Mouse (Mus musculus): ENCODE results near the gene Foxa1.

Gene Foxa1

DNA sequence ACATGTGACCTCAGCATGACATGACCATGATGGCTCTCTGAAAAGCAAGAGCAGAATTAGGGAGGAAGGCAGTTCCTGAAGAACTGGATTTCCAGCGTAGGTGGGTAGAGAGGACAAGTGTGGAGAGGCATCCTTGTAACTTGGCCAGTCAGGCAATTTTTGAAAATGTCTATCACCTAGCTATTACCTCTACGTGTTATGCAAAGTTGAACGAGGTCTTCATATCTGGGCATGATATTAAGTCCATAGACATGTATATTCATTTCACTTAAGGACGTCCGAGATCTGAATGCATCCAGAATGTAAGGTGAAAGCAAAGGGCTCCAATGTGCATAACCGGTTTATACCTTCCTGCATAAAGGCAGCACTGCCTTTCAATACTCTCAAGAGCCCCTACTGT lies 5.6 kb downstream of the Foxa1 start:
- peak; percentile 62 for DNase-seq (ENCODE audit: low spot score)

DNA sequence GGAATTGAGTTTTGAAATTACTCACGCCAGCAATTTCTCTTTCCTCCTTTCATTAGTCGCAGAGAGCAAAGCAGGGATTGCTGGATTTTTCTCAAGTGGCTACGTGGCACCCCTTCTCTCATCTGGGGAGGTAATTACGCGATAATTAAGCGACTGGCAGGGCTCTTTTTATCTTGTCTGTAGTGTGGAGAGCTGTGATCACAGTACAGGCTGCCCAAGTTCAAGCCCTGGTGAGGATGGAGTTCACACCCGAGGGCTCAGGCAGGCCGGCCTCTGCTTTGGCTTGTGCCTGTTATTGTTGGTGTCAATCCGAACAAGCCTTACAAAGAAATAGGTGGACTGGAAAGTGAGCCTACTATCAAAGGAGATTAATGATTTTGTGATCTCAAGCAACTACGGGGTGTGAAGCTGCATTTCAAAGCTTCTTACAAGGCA lies 7.1 kb downstream of the Foxa1 start:
- peak; percentile 77 for DNase-seq (ENCODE audit: low spot score)

DNA sequence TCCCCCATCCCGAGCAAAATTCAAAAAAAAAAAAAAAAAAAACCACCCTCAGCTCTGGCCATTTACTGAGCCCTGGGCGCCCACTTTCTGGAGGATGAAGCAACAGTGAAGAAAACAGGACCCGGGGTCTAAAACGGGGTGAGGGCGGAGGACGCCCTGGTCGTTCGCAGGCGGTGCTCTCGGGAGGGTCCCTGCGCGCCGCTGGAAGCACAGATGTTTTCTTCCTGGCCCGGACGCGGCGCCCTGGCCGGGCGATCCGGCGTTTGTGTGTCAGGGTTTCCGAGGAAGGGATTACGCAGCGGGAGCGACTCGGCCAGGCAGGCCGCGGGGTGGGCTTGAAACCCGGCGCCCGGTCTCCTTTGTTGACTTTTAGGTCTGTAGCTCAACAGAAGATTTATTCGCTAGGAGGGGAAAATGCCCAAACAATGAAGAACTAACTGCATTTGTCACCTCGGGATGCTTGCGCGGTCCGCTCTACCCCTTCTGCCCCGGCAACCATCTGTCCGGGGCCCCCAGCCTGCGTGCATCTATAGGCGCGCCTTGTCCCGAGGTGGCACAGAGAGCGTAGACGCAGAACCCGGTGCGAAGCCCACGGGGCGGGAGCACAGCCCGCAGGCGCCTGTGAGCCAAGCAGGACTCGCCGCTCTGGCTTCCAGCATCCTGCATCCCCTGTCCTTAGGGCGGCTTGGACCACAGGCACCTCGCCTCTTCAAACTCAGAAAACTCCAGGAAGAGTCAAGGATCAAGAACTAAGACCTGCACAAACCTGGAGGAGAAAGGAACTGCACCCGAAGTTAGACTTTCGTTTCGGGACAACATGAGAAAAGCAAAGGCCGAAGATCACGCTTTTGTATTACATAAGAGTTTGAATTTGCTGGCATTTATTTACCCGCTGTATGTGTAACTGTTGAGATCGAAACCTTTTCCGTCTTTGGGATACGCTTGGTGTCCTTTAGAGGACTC lies 7.8 kb downstream of the Foxa1 start:
- DNase-seq (ENCODE audit: low spot score) = peak; percentile 76

DNA sequence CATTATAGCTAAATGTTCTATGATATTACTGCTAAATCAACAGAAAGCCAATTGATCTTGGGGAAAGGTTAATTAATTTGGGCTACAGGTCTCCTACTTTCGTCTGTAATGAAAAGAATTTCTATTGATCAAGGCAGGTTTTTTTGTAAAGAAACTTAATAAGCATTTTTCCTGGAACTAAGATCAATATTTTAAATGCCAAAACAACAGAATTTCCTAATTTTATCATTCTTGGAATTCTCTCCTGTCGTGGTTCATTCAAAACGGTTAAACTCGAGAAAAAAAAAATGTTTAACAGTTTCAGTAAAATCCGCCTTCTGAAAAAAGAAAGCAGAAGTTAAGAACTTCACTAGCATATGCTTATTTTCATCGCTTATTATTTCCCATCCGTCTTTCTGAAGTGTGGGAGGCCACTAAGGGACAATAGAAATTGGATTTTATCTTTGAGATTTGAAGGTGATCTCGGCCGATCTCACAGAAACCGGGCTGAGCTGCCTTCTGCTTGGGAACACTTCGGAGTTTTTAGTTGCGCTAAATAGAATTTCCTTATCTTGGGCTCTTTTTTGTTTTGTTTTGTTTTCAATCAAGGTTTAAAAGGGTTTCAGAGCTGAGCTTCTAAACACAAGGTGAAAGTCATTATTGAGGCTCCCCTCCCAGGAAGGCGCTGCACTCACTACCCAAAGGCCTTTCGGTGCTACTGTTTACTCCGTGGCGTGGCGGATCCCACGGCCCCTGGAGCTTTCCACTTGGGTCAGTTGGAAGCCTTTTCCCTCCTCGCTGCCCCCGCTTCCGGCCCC lies 8.7 kb downstream of the Foxa1 start:
- DNase-seq (ENCODE audit: low spot score) = peak; percentile 55

DNA sequence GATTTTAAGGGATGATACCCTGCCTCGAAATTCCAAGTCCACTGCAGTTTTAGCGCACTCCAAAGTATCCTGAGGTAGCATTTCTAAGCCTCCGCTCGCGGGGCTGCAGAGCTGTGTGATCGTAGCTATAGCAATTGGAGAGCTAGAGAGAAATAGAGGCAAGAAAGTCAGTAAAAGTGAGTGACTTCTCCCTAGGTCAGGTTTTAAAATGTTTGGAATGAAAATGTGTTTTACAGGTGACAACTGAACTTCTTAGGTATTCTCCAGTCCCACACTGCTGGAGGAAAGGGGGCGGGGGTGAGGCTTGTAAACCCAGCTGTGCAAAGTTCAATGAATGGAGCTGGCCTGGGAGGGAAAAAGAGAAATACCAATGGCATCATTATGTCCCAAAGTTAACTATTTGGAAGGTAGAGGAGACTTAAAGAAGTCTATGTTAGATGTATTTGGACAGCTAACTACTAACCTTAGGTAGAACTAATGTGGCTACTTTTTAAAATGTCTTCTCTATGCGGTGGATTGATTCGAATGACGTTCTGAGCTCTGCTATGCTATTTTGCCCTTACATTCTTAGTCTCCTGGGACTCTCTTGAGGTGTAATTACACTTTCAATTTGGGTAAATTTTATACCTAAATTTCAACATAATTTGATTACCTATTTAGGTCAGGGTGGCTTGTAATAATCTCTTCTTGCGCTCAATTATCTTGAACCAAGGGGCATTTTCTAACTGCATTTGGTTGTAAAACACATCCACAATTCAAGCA lies 9.6 kb downstream of the Foxa1 start:
- DNase-seq (ENCODE audit: low spot score) = peak; percentile 67

DNA sequence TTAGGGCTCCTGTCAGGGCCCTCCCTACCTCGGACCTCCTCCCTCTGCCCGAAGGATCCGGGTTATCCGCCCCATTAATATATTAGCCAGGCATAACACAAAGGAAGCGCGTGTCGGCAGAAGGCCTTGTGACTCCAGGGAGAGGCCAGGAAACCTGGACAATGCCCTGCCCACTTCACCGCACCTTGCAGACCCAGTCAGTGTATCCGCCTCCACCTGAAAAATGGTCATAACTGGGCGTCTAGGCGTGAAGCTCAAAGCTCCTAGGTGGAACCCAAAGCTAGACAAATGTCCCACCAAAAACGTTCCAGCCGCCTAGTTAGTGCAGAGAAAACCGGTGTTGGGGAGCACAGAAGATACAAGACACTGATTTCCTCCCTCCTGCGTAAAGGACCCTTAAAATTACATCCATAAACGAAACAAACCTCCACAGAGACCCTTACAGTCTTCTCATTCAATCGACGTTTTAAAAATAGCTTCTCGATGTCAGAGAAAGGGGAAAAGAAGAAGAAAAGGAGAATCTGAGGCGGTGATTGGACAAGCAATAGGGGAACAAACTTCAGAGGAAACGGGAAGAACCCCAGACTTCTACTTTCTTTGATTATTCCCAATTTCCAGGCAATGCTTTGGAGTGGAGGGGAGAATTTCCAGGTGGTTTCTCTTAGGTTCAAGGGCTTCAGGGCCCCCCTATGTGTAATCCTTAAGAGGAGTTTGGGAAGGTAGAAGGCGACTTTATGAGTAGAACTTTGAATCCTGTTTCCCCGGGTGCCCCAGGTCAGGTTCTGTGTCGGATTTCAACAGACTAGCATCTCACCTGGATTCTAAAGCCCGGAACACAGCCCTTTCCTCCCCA lies 10.4 kb downstream of the Foxa1 start:
- DNase-seq (ENCODE audit: low spot score) = peak; percentile 66

DNA sequence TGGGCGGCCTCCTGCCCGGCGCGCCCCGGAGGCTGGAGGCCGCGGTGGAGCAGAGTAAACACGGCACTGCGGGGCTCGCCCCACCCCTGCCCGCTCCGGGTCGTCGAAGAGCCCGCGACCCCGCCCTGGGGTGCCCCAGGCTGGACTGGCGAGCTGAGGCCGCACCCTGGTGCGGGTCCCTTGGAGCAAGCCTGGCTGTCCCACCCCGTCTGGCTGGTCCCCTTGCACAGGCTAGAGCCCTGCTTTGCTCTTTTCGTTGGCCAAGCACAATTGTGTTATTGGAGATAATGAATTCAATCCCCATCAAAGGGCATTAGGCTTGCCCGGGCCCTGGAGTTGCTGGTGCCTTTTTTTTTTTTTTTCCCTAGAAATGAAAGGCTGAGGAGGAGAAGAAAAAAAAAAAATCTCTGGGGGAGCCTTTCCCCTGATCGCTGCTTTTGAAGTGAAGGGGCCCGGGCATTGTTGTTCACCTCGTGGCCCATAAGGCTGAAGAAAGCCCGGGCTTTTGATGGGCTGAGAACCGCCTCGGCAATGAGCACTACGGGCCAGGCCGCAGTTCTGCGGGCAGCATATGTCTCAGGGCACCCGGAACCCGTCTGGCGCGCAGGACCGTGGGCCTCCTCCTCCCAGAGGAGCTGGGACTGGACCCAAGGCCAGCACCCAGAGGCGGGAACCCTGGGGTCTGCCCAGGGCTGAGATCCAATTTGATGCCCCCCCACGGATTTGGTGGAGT lies 11.7 kb downstream of the Foxa1 start:
- peak; percentile 70 for DNase-seq (ENCODE audit: low spot score)

DNA sequence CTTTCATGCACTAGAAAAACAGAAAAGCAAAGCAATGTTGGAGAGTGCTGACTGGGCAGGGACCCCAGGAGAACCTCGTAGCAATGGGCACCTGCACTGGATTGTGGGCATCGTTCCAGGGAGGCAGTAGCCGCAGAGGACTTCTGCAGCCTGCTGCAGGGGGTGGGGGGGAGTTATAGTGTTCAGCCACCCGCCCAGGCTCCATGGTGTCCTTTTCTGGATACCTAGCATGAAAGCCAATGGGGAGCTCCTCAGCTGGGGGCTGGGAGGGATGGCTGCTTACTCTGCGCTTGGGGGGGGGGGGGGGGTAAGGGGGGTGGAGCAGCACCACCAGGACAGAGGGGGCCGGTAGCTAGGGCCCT lies 12.2 kb downstream of the Foxa1 start:
- peak; percentile 6 for DNase-seq (ENCODE audit: low spot score)

DNA sequence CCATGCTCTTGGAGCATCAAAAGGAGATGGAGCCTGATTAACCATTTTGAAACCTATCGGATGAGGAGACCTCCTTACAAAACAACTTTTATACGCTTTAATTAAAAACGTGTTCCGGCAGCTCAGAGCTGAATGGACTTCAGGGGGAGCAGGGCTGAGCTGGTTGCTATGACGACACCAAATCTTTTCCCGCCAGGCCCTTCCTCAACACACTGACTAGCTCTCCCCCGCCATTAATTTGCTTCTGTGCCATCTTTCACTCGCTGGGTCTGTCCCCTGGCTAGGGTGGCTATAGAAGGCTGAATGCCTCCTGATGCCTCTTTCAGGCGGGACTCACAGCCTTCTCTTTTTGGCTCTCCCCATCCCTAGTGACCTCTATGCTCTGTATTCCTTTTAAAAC lies 16.2 kb downstream of the Foxa1 start:
- DNase-seq (ENCODE audit: low spot score) = peak; percentile 65

DNA sequence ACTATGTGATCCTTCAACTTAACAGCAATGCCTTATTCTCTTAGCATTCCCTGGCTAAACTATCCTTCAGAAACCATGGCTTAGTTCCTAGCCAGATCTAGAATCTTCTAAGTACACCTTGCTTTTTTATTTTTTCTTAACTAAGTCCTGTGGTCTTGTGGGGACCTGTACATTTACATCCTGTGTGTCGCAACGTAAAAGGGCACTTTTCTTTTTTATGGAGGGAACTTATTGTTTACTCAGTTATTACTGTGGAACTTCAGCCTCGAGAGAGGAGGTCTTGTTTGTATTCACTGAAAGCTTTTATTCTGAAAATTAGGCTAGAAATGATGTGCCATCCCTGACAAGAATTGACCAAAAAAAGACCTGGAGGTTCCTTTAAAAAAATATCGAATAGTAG lies 18.4 kb downstream of the Foxa1 start:
- DNase-seq (ENCODE audit: low spot score) = no peak

DNA sequence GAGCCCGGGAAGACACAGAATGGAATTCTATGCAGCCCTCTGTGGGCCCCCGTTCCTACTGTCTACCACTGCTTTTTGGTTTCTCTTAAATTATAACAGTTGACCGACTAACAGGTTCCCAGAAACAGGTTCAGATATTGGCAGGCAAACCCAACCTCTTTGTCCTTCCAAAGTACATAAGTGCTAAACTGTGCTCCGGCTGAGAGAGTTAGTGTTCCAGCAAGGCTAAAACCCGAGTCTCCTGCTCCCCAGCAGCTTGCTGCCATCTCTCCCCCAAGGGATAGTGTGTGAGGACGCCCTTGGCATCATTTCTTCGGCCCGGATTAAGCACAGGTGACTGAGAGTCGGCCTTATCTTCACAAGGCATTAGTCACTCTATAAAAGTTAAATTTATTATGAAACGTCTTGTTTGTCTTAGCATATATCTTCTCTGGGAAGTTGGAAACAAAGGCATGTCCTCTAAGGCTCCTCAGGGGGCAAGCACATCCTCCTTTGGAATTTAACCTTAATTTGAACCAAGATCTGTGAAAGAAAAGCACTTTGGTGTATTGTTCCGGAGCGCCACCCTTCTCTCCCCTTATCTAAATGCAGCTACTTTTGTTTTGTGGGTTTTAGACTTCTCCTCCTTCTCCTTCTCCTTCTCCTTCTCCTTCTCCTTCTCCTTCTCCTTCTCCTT lies 30.9 kb downstream of the Foxa1 start:
- no peak for DNase-seq (ENCODE audit: low spot score)

DNA sequence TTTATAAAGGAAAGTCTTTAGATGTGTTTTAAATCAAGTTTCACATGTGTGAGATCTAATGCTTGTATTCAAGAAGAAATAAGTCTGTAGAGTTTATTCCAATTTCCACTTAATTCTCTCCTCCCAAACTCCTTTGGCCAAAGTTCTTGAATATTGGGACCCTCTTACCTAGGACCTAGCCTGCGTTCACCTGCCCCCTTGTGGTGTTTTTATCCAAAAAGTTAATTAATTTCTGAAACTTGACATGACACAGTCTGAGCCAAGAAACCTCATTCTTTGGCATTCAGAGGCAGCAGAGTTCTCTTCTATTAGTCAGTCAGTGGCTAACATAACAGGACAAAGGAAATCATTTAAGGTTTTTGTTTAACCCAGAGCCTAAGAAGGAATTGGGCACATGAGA lies 32.2 kb downstream of the Foxa1 start:
- DNase-seq (ENCODE audit: low spot score) = no peak

DNA sequence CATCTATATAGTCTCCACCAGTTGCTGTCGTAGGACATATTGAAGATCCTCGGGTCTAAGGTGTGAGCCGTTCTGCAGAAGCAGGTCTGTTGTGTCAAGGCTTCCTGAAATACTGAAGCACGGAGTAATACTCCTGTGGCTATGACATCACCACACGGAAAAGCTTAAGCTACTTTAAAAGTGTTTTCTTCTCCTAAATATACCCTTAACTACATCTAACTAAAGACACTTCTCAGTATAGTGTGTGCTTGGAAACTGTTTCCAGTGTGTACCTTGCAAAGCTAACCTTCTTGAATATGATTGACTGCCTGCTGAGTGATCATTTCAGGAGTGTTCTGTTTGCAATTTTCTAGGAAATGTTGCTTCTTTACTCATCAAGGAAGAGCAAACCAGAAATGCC lies 35.2 kb downstream of the Foxa1 start:
- no peak for DNase-seq (ENCODE audit: low spot score)

DNA sequence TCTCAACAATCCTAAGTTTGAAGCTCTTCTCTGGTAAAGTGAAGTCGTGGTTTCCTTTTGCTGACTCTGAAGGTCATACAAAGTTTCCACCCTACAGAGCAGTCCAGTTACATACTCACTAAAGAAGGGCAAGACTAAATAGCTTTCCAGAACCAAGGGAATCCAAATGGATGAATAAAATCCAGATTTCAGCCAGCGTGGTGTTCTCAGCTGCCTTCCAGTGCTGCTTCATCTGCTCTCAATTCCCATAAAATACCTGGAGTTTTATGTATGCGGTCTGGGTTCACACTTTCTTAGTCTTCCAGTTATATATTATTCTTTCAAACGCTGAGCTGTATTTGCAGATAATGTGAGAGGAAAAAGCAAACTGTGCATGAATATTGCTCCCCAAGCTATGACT lies 35.6 kb downstream of the Foxa1 start:
- no peak for DNase-seq (ENCODE audit: low spot score)

DNA sequence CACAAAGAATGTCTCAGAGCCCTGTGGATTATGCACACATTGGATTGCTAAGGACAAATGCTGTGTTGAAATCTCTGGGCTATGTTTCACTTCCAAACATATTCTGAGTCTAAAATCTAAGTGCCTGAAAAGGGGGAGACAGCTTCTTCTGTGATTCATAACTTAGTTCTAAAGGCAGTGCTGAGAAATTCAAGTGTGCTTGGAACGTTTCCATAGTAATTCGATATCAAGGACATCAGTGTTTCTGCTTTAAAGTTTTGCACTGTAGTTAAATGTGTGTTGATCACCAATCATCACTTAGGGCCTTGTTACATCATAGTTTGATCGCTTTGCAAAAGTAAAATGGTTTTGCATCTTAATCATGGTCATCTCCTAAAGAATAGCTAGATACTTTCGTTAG lies 37.0 kb downstream of the Foxa1 start:
- no peak for DNase-seq (ENCODE audit: low spot score)

DNA sequence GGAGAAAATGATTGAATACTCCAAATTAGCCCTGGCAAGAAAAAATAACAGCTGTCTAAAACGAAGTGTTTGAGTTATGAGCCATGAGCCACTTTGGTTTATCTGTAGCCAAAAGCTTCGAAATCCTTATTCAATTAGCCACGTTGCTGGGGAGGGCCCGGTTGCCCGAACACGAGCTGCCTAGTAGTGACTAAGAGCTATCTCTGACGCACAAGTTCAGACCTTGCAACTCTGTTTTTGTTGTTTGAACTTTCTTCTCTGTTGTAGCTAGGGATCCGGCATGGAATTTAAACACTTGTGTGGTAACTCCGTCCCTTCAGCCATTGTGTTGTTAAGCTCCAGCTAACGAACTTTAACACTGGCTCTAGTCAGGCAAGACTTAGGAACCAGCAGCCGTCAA lies 37.8 kb downstream of the Foxa1 start:
- no peak for DNase-seq (ENCODE audit: low spot score)

DNA sequence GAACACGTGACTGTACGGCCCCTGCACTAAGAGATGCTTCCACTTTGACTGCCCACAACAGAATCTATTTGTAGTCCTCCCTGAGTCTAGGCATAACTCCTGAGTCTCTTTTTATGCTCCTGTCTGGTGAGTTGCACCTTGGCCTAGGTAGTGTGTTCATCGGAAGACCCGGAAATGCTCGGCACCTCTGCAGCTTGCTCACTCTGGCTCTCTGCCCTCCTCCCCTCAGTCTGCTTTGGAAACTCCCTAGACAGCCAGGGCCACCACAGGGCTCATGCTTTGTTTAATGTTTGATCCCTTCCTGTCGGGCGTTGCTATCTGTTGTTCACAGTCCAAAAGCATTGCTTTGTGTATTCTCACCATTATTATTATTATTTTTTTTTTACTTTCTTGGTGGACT lies 41.4 kb downstream of the Foxa1 start:
- no peak for DNase-seq (ENCODE audit: low spot score)

DNA sequence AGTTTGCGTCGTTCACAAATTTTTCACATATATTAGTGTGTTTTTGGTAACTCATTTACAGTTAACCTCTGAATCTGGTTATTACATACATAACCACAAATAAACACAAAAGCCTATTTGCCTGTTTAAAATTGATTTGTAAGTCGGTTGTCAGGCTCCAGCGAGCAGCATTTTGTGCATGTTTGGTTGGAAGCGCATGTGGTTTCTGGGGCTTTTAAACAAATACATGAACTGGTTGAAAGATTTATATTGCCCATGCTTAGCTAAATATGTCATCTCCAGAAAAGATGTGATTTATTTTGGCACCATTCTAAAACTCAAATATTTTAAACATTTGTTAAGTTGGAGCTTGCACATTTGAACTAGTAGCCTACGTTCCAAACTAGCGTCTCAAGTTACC lies 46.5 kb downstream of the Foxa1 start:
- DNase-seq (ENCODE audit: low spot score) = no peak

DNA sequence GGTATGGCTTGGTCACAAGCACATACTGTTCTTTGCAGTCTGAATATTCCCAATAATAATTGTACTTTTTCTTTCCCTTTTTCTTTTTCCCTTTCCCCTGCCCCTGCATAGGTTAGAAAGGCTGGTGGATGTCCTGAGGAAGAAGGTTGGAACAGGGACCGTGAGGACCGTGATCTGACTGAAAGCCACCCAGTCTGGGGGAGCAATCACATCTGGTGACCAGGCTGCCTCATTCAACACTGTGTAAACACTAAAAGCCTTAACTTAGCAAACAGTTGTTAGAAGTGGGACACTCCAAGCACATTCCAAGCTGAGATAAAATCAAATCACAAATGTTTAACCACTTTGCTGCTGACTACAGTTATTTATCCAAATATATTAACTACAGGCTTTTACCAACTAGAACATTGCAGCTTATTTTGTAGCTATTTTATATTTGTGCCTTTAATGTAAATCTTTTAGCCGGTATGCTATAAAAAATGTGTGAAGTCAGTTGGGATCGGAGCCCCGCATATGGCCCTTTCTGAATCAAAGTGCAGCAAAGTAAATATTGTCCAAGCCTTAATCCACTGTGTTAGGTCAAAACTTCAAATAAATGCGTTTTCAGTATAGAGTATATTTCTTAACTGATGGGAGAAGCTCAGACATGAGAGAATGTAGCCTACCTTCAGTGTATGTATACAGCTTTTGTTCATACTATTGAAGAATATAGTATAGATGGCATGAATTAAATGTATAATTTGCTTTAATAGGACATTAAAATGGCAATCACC lies 50.2 kb downstream of the Foxa1 start:
- DNase-seq (ENCODE audit: low spot score) = peak; percentile 36

Measured in embryo, embryonic 10.5 days (tissue).